Mouse (Mus musculus) layer of hippocampus, adult 18-20 months (tissue): ENCODE results near the gene Slc38a2. TPM values are rescaled to one million over a fixed set of nuclear protein-coding genes. Genes with fewer than 3 reads are reported as not detected.

Source experiments
- DNase-seq, 2 experiments: peaks; one replicate each; pipeline ENCODE4 v3.0.0; 2022; ENCODE audit warnings: low spot score in 2 of 2
- total RNA-seq, 2 experiments: library from RNA; stranded (reverse); gene quantifications; 2 replicates each; pipeline ENCODE4 v1.2.3; 2021

Slc38a2 gene
- total RNA-seq, 2 experiments from 2014 or later, result 85.1 to 88.2 TPM

DNA sequence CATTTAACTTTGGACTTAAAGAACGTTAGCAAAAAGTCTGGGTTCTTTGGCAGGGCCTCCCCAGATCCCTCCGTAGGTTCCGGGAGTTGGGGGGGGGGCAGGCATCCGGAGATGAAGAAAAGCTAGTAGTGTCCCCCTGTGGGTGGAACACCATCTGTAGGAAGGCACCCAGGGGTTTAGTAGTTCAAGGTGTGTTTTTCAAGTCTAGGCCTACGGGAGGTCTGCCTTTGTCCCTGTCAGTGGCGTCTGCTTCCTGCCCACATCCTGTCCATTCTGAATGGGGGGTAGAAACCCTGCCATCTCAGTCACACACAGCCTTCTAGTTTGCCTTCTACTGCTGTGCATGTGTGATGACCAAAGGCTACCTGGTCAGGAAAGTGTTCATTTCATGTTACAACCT is 20.6 kb upstream of the Slc38a2 start:
- no peak for DNase-seq

DNA sequence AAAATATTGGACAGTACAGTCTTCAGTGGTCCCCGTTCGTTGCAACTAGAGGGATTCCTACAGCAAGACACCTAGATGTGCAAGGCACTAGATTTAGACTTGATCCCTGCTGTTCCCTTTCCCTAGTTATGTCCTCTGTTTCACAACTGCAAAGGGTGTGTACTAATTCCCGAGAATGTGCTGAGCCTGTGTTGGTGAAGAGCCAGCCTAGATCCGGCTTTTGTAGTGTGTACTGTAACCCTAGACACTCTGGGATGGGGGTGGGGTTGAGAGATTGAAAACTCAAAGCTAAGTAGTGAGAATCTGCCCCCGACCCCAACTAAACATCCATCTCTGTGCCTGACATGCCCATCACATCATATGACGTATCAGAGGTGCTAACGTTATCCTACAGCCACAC is 18.9 kb upstream of the Slc38a2 start:
- no peak for DNase-seq

DNA sequence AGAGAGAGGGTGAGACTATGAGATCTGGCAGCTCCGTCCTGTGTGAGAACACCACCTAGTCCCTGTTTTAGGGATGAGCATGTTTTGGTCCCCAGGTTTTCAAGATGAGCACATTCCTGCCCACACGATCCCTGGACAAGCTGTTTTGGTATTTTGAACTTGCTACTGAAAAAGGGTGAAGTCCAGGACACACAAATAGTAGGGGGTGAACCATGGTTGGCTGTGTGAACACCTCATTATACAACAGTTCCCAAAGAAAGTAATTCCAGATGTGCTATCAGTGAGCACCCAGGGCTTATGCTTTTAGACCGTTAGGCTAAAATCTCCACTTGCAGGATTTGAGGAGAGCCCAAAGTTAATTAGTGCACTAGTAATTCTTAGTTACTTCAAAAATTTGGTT is 17.7 kb upstream of the Slc38a2 start:
- DNase-seq, result no peak

GRCm38 (mm10) chr15:96716371-96716770 is 16.8 kb upstream of the Slc38a2 start:
- no peak for DNase-seq

DNA sequence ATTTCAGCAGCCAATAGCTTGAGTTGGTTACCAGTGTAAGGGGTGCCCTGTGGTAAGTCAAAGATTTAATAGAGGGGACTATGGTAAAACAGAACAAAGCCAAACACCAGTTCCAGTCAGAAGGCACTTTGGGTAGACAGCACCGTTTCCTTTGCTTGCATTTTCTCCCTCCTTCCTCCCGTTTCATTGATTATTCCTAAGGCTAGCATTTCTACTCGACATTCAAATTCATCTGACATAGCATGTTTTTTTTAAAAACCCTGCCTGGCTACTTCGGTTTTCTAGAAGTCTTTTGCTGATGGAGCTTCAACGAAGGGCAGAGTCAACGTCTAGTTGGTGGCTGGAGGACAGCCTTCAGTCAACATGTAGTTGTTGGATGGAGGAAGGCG is 16.2 kb upstream of the Slc38a2 start:
- DNase-seq, result no peak

DNA sequence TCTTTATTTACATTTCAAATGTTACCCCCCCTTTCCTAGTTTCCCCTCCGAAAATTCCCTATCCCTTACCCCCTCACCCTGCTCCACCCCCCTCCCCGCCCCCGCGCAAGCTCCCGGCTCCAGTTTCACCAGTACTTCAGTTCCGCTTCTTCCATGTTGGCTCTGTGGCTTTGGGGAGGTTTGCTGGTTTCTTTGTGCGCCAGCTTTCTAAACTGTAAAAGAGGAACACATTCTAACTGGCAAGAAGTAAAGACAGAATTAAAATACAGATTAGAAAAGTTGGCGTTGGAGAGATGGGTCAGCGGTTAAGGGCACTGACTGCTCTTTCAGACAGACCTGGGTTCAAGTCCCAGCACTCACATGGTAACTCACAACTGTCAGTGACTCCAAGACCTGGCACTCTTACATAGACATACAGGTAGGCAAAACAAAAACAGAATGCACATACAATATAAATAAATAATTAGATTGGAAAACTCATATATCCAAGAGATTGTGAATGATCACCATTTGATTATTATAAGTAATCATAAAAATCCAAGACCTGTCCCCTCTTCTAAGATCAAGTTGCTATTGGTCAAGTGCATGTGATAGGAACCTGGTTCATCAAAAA is 15.7 kb upstream of the Slc38a2 start:
- DNase-seq, result no peak

- no peak for DNase-seq
Observed at GRCm38 (mm10) chr15:96714676-96715016, 15.1 kb upstream of the Slc38a2 start.

DNA sequence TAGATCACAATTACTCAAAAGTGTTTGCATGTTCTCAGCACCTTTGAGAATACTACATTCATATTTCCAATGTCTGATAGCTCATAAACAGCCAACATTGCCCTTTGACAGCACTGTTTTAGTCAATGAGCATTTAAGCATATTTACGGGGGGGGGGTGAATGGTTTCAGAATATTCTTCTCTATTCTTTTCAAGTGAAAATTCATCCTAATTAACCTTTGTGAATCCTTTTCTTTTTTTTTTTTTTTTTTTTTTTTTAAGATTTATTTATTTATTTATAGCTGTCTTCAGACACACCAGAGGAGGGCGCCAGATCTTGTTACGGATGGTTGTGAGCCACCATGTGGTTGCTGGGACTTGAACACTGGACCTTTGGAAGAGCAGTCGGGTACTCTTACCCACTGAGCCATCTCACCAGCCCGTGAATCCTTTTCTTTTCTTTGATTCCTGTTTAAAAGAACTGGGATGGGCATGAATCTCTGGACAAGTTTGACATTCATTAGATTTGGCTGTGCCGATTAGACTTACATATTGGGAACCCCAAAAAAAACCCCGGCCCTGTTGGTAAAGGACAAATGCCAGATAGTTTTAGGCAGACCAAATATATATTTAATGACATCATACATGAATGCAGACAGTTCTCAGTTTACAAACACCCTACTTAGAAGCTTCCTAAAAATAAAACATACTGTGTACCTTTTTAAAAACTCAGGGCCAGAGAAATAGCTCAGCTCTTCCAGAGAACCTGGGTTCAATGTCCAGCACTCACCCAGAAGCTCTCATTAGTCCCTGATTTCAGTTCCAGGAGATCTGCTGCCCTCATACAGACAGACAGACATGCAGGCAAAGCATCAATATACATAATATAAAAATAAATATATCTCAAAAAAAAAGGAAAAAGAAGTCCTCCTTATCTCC is 14.5 kb upstream of the Slc38a2 start:
- DNase-seq, result no peak

DNA sequence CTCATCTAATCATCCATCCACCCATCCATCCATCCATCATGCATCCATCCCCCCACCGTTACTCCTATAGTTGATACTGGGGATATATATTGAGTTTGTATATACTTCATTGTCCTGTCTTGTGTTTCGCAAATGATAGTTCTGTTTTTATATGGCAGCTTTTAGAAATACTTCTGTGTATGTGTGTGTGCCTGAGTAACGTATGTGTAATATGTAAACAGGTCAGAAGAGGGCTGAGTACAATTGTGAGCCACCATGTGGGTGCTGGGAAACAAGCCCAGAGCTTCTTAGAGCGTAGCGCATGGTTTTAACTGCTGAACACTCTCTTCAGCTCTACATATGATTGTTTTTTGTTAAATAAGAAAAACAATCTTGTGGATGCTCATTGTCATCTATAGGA is 12.8 kb upstream of the Slc38a2 start:
- DNase-seq, result no peak

GRCm38 (mm10) chr15:96711664-96712063 is 12.1 kb upstream of the Slc38a2 start:
- no peak for DNase-seq

DNA sequence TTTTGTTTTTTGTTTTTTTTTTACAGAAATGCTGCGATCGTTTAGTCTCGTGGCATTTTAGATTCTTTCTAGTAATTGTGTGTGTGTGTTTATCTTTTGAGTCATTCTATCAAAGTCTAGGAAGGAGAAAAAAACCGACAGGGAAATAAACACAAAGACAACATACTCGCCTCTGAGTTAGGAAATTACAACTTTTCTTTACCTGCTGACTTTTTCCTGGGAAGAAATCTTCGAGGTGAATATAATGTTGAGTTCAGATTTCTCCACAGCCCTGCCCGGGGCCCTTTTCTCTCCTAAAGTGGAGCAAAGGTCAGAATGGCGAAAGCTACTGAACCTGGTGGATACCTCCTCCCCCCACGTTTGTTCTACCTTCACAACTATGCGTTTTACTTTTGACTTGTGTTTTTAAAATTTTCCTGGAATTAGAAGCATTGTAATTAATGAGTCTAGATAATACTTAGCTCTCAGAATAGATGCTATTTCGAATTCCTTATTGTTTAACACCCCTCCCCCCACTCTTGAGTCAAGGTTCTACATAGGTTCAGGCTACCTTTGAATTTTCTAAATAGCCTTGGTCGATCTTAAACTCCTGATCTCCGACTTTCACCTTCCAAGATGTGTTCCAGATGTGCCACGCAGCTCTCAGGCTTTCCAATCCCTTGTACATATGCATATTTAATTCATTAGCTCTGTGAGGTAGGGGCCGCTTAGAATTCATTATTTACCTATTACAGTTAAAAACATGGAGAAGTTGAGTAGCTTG is 11.0 kb upstream of the Slc38a2 start:
- DNase-seq, result no peak

DNA sequence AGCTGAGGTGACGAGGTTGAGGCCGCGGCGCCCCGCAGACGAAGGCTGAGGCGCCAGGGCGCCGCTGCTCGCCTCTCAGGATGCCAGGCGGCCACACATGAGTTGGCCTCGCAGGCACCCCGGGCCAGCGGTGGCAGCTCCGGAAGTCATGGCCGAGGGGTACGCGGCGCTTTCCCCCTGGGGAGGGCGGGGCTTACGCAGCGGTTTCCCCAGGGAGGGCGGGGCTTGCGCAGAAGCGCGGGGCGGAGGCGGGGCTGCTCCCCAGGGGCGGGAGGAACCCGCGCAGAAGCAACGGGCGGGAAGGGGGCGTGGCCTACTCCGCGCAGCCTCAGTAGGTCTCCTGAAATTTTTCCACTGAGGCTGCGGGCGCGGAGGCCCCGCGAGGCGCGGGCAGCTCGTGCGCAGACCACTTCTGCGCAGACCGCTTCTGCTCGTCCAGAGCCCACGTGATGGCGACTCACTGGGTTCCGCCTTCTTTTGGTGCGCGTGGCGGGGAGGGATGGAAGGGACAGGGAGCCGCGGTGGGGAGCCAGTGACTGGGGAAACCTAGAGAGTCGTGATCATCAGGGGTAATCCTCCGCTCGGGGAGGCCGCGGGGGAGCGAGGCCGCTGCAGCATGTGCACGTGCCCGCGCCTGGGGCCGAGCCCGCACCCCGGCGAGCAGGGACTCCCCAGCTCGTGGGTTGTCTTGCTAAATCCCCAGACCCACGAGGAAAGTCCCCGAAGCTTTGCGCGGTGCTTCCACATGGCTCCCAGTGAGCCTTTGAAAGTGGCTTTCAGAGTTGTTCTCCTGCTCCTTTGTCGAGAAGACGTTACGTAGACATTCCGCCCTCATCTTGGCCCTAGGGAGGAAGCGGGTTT is 10.2 kb upstream of the Slc38a2 start:
- peak; percentile 98 to 99 for DNase-seq

DNA sequence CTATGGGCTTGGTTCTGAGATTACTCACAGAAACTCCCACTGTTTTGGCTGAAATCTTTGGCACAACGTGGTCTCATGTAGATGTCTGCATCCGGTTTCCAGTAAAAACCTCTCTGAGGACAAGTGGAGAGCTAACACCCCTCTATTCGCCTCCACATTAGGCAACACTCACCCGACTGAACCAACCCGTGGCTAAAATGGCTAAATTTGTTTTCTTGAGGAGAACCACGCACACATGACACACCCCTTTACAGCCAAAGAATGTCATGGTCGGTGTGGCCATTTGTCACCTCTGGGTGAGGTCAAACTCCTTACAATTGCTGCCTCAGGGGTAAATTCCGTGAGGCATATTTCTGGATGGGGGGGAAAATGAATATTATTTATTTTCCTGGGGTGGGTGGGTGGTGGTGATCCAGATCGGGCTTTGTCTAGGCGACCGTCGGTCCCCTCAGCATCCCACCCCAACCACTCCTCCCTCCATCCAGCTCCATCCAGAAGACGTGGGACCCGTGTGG is 9.5 kb upstream of the Slc38a2 start:
- DNase-seq, result no peak

GRCm38 (mm10) chr15:96708428-96708827 is 8.9 kb upstream of the Slc38a2 start:
- DNase-seq, result no peak

- no peak for DNase-seq
Observed at GRCm38 (mm10) chr15:96707936-96708335, 8.4 kb upstream of the Slc38a2 start.

DNA sequence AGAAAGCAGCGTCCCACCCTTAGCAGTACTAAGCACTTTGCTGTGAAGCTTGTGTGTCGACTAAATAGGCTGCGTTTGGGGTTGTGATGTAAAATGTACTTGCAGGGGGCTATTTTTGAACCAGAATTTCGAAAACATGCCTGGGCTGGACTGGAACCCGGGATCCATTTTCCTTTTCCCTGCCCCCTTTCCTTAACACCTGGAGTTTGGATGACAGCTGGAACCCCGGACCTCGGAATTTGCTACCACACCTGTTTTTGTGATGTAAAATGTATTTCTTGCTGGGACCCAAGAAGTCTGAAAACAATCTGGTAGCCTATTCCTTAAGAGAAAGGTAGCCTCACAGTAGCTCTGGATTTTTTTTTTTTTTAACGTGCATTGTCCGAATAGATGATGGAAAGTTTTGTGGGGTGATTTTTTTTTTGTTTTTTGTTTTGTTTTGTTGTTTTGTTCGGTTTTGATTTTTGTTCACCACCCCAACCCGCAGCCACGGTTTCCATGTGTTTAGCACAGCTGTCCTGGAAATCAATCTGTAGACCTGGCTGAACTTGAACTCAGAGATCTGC is 3.0 kb upstream of the Slc38a2 start:
- DNase-seq, result no peak

DNA sequence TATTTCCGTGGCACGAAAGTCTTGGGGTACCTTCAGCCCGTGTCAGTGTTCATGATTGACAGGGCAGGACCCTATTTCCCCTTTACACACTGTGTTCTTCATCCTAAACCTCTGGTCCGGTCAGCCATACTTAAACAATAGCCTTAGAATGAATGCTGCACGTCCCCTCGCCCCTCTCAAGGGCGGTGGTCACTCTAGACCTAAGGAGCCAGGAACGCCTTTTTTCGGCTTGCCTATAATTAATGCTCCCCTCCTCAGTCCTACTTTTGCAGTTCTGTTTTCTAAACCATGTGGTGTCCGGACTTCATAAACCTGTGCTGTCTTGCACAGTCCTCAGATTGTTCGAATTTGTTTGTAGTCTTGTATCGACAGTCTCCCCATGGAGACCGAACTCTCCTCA is 1.2 kb upstream of the Slc38a2 start:
- no peak for DNase-seq

- peak; percentile 80 to 88 for DNase-seq
Observed at GRCm38 (mm10) chr15:96698658-96699448, 677 bp downstream of the Slc38a2 start.

DNA sequence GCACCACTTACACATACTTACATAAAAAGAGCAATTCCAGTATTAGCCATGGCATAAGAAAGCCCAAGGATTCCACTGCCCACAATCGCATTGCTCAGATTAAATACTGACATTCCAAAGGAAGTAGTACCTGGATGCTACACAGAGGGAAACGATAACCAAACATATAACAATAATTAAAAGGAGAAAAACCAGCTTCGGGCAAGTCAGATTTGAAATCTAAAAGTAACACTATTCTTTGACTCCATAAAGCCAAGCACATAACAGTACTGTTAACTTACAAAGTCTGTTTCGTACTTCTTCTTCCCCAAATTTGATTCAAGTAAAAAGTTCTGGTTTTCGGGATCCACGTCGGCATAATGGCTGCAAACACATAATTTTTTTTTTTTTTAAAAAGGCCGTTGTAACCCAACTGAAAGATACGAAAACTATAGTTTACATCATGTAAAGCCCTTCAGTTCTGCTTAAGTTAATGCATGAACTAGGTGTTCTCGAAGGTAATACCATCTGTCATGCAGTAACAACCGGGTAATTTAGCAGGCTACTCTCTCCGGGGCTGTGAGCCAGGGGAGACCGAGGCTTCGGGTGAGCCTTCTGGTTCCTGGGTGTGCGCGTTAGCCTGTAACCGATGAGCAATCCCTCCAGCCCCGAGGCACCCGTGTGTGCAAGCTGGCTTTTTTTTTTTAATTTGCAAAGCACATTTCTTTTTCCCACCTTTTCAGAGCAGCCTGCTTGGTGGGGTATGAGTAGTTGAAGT is 1.5 kb downstream of the Slc38a2 start:
- DNase-seq, result no peak
